Mouse (Mus musculus) lung, adult 2 months (tissue): ENCODE data around the gene Flad1.

Experiments used
- CTCF ChIP-seq: fragments of 200-500 bp; IDR thresholded peaks from 2 replicates; pipeline ENCODE4 v1.5.1; 2011; ENCODE audit warnings: mild to moderate bottlenecking, low read length, control low read depth; ENCODE audit not compliant: insufficient read depth
- POLR2A ChIP-seq: fragments of 200-500 bp; IDR thresholded peaks from 2 replicates; pipeline ENCODE4 v1.6.1; 2011; ENCODE audit warnings: low read depth, mild to moderate bottlenecking, control low read depth, low read length, borderline replicate concordance; ENCODE audit errors: extremely low read depth

- TF ChIP-seq CTCF, result no peak
- no peak for TF ChIP-seq POLR2A
These were observed 33.8 kb downstream of the Flad1 start for GRCm38 (mm10) chr3:89377831-89378230.
